Mouse (Mus musculus) liver, embryonic 16.5 days (tissue): ENCODE measurements around the gene Nol3. TPM values are rescaled to one million over a fixed set of nuclear protein-coding genes. Genes with fewer than 3 reads are reported as not detected.

Source experiments
- ATAC-seq: fragments of 200-750 bp; cut with Nextera tagmentation; 2 replicates; pipeline ENCODE4 v1.8.0; 2017; ENCODE audit warnings: low read depth, mild to moderate bottlenecking, moderate number of reproducible peaks, moderate library complexity
- H3K27ac ChIP-seq: fragments of 300-500 bp; sonication (generic); 2 replicates; pipeline ENCODE4 v1.5.1; 2014; ENCODE audit warnings: mild to moderate bottlenecking, low read length
- H3K27me3 ChIP-seq: fragments of 300-500 bp; sonication (generic); 2 replicates; pipeline ENCODE4 v1.6.1; 2014; ENCODE audit warnings: low read depth, low read length, mixed read lengths; ENCODE audit not compliant: control insufficient read depth, insufficient read depth
- H3K36me3 ChIP-seq: fragments of 300-500 bp; sonication (generic); 2 replicates; pipeline ENCODE4 v1.6.1; 2014; ENCODE audit warnings: mild to moderate bottlenecking; ENCODE audit not compliant: control insufficient read depth, insufficient read depth
- H3K4me1 ChIP-seq: fragments of 300-500 bp; sonication (generic); 2 replicates; pipeline ENCODE4 v1.6.1; 2014; ENCODE audit warnings: low read depth, low read length, mixed read lengths; ENCODE audit not compliant: control insufficient read depth
- H3K4me2 ChIP-seq: fragments of 300-500 bp; sonication (generic); 2 replicates; pipeline ENCODE4 v1.6.1; 2014; ENCODE audit warnings: low read depth, low read length, mixed read lengths
- H3K4me3 ChIP-seq: fragments of 300-500 bp; sonication (generic); 2 replicates; pipeline ENCODE4 v1.5.1; 2014; ENCODE audit warnings: low read depth, mild to moderate bottlenecking, low read length
- H3K9ac ChIP-seq: fragments of 300-500 bp; sonication (generic); 2 replicates; pipeline ENCODE4 v1.6.1; 2014; ENCODE audit warnings: low read depth, low read length
- H3K9me3 ChIP-seq: fragments of 300-500 bp; sonication (generic); replicated peaks from 2 replicates; pipeline ENCODE4 v1.6.1; 2016; ENCODE audit warnings: low read length; ENCODE audit not compliant: control insufficient read depth
- WGBS: fragments of 180-500 bp; shearing (Covaris S2); extraction: QIAGEN DNeasy Blood & Tissue Kit; methylation state at CpG from one replicate; pipeline ENCODE4 v1.1.7; 2014; ENCODE audit not compliant: insufficient replicate concordance; 5-methylcytosine and 5-hydroxymethylcytosine counted together
- polyA plus RNA-seq: library from polyadenylated mRNA; unstranded; fragments of >200 nt; fragmentation: Nextera tagmentation; extraction: Ambion mirVana; gene quantifications from 2 replicates; pipeline ENCODE4 v1.2.1, GENCODE M21; 2015

Nol3 gene
- polyA plus RNA-seq, 1 experiment from 2014 or later = 0.19 TPM

DNA sequence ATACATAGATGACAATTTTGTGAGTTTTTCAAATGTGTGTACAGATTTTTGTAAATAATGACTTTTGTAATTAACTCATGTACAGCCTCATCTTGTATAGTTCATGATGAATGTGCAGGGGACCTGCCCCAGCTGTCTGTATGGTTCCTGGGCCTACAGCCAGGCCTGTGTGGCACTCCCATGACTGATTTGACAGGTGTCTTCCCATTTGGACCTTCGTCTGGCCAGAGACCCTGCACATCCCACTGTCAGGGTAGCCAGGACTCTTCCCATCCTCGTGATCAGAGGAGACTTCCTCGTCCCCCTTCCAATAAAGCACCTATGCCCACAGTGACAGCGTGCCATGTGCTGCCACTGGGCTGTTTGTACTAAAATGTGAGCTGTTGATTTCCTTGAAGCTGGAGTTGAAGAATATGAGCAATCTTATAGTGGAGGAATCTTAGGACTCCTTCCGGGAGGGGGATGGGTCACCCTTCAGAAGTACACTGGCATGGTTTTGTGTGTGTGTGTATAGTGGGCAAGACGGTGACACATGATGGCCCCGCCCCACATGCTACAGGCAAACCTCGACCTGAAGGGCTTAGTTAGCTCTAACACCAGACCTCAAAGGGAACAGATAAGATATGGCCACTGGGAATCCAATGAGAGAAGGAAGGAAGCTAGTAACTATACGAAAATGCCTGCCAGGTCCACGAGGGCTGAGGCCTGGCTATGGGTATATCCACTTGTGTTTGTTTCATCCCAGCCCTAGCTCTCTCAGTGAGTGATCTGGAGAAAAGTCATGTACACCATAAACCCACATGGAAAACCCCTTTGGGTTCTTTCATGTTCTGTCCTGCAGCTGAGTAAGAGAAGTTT is 23.0 kb upstream of the Nol3 start:
- no peak overlapping the region for H3K27ac ChIP-seq
- no peaks in the 10 kb centered on the region for H3K27me3 ChIP-seq
- no peak overlapping the region for H3K4me2 ChIP-seq

DNA sequence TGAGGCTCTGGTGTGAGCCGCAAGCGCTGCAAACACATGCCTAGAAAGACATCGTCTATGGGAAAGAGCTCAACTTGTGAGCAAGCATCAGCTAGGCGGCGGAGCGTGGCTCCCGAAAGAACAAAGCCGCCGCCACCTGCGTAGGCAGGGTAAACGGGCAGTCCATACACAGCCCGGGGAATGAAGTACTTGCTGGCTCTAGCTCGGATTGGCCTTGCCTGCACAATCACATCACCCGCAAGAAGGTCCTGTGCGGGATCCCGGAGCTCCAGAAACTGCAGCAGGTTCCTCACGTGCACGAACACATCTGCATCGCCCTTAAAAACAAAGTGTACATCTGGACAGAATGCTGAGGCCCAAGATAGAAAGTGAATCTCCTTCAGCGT is 22.2 kb upstream of the Nol3 start:
- peak overlapping the region; percentile 76 for H3K4me3 ChIP-seq
- H3K36me3 ChIP-seq = peaks cover 33% of the 10 kb centered on the region
- no peak overlapping the region for H3K27ac ChIP-seq
- WGBS = 52% methylated on average over 20 of the region's 20 CpGs
- H3K9ac ChIP-seq = no peak overlapping the region
- H3K4me2 ChIP-seq = peak overlapping the region; percentile 100
- peaks cover 31% of the 10 kb centered on the region for H3K4me1 ChIP-seq
- H3K9me3 ChIP-seq = no peaks in the 10 kb centered on the region
- no peak for ATAC-seq
- peaks cover 8% of the 10 kb centered on the region for H3K27me3 ChIP-seq

More for the DNA sequence above, 23.0 kb upstream of the Nol3 start:
- ATAC-seq = no peak
- Histone ChIP-seq H3K36me3 (peaks cover 40% of the 10 kb centered on the region), H3K4me3 (no peak overlapping the region), H3K4me1 (peaks cover 31% of the 10 kb centered on the region), H3K9ac (no peak overlapping the region), H3K9me3 (no peaks in the 10 kb centered on the region)
- 55% methylated on average over 10 of the region's 10 CpGs for WGBS

DNA sequence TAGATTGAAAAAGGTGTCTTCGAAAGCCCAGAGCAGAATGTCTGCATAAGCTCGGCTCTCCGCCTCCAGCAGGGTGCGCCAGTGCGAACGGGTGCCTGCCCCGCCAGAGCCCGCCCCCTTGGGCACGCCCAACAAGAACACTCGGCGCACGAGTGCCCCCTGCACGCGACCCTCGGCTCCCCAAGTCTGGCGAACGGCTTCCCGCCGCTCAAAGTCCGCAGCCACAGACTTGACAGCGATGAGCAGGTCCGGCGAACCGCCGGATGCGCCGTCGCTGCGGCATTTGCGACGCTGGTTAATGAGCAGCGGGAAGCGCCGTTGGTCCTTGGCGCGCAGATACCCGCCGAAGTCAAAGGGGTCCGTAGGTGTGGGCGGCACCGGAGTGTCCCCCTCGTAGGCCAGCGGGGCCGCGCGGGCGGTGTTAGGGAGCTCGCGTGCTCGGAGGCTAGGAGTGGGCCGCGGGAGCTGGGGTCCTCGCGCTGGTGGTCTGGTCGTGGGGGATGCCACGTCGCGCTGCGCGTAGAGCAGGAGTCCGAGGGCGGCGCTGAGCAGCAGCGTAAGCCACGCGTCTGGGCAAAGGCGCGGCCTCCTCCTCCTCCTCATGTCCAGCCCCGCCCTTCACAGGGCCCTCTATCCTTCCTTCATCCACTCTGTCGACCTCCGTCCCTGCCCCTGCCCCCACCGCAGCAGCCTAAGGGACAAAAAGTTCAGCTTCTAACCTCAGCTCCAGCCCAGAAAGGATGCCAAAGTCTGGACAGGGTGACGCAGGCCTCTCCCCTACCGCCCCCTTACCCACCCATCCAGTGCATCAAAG is 21.6 kb upstream of the Nol3 start:
- Histone ChIP-seq H3K27me3 (peaks cover 14% of the 10 kb centered on the region), H3K27ac (peak overlapping the region; percentile 85), H3K4me2 (peak overlapping the region; percentile 100), H3K9me3 (no peaks in the 10 kb centered on the region), H3K9ac (peak overlapping the region; percentile 62), H3K4me3 (peak overlapping the region; percentile 76), H3K36me3 (peaks cover 28% of the 10 kb centered on the region), H3K4me1 (peaks cover 37% of the 10 kb centered on the region)
- WGBS = under 1% methylated on average over 71 of the region's 74 CpGs
- ATAC-seq = peak; percentile 91

DNA sequence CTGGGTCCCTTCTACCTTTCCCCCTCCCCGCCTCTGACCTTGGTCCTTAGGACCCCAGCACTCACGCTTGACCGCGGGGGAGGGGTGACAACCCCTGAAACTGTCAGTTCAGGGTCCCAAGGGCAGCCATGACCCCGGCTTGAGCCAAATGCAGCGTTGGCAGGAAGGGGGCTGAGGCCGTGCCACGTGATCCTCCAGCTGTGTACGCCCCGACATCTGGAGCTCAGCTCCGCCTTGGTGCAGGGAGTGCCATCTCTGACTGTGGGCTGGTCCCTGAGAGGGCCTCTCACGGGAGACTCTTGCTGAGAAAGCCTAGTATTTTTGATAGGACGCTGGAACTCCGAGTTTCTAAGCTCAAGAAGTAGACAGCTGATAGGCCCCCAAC is 21.0 kb upstream of the Nol3 start, which contains the start of gene B3gnt9:
B3gnt9 (minus strand) TSS at position 188 of the 385 bp plus-strand sequence.
- Histone ChIP-seq H3K27me3 (peaks cover 20% of the 10 kb centered on the region), H3K27ac (peak within 1 kb of the TSS; percentile 85), H3K9ac (peak within 1 kb of the TSS; percentile 62), H3K4me1 (peaks cover 43% of the 10 kb centered on the region), H3K4me2 (peak within 1 kb of the TSS; percentile 100), H3K36me3 (peaks cover 23% of the 10 kb centered on the region), H3K4me3 (peak within 1 kb of the TSS; percentile 76), H3K9me3 (no peaks in the 10 kb centered on the region)
- ATAC-seq = peak; percentile 90
- WGBS = 1% methylated on average over 13 of the region's 14 CpGs

DNA sequence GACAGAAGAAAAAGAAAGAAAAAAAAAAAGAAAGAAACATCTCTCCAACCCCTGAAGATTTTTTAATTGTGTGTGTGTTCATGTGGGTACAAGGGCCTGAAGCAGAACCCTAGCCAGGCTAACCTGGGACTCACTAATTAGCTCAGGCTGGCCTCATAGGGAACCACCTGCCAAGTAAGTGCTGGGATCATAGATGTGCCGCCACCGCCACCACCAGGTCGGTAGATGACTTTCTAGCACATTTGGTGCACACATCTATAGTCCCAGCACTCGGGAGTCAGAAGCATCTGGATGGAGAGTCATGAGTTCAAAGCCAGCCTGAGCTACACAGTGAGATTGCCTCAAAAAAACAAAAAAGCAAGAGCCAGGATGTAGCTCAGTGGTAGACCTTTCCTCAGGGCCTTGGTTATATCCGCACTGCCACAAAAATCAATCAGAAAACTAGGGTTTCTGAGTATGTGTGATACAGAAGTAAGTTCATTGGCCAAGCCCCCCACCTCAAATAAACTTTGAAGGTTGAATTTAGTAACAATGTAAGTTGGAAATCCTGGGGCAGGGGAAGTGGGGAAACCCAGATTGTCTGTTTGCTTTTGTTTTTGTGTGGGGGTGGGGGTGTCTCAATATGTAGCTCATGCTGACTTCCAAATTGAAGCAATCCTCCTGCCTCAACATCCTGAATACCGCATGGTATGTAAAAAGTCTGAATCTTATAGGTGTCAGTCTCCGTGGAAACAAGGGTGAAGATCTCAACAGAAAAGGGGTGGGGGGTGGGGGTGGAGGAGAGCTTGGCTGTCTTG is 18.4 kb upstream of the Nol3 start:
- H3K4me2 ChIP-seq = no peak overlapping the region
- 0 out of 2 replicates have a peak, but pooled peaks cover 3% of the 10 kb centered on the region for H3K36me3 ChIP-seq
- ATAC-seq = no peak
- no peak overlapping the region for H3K9ac ChIP-seq
- no peak overlapping the region for H3K4me3 ChIP-seq
- no peak overlapping the region for H3K27ac ChIP-seq
- H3K27me3 ChIP-seq = peaks cover 21% of the 10 kb centered on the region
- H3K9me3 ChIP-seq = no peaks in the 10 kb centered on the region
- peaks cover 50% of the 10 kb centered on the region for H3K4me1 ChIP-seq
- WGBS = 64% methylated on average over 7 of the region's 7 CpGs

DNA sequence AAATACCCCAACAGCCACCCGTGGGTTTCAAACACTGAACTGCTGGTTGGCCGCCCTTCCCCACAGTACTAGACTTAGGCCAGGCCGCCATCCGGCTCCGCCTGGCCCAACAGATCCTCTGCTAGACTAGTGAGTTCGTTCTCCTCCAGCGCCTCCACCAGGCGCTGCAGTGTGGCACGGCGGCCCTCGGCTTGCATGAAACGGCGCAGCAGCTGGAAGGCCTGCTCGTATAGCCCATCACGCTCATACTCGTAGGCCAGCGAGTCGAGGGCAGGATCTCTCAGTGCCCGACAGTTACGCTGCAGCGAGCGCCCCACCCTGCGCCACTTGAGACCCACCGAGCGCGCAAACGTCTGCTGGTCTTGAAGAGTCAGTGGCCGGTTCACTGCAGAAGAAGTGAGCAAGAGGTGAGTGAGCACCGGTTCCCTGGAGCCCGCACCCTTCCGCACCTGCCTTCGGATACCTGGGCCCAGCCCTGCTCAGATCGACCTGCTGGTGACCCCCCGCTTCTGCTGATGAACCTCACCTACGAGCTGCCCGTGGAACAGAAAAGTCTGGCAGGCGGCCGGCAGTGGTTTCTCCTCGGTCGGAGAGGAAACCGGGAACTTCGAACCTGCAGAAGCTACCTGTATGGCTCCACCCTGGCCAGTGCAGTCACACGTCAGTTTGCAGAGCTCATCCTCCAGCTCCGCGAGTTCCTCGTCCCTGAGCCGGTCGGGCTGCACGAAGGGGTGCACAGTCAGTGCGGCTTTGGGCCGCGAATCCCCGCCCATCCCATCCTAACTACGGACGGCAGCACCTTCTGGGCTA is 16.8 kb upstream of the Nol3 start:
- peak overlapping the region; percentile 69 for H3K4me2 ChIP-seq
- WGBS = 15% methylated on average over 55 of the region's 55 CpGs
- no peak overlapping the region for H3K9ac ChIP-seq
- H3K27ac ChIP-seq = no peak overlapping the region
- peaks cover 45% of the 10 kb centered on the region for H3K4me1 ChIP-seq
- H3K9me3 ChIP-seq = no peaks in the 10 kb centered on the region
- no peak for ATAC-seq
- H3K4me3 ChIP-seq = peak overlapping the region; percentile 48
- H3K36me3 ChIP-seq = no peaks in the 10 kb centered on the region
- peaks cover 27% of the 10 kb centered on the region for H3K27me3 ChIP-seq

DNA sequence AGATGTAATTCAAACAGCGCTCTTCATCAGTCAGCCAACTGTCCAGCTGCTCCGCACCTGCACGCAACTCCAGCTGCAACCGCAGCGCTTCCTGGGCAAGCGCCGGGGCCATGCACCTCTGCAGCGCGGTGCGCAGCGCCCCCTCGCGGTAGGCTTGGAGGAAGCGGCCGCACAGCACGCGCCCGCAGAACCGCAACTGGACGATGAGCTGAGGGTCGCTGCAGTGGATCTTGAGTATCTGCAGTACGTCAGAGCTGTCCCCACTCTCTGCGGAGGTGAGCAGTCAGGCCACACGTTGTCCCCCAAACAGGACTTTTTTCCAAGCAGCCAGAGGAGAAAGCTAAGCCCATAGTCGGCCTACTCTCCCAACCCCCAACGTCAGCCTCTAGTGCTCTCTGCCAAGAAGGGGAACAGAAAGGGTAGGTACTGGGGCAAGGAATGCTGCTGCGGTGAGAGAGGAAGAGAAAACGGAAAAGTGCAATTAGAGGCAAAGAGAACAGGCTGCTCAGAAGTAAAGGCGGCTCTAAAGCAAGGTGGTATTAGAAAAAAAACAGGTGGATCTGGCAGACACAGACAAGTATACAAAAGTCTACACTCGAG is 16.1 kb upstream of the Nol3 start:
- peaks cover 27% of the 10 kb centered on the region for H3K27me3 ChIP-seq
- no peak overlapping the region for H3K27ac ChIP-seq
- H3K9ac ChIP-seq = no peak overlapping the region
- H3K36me3 ChIP-seq = no peaks in the 10 kb centered on the region
- H3K4me3 ChIP-seq = peak overlapping the region; percentile 48
- peaks cover 43% of the 10 kb centered on the region for H3K4me1 ChIP-seq
- peak overlapping the region; percentile 69 for H3K4me2 ChIP-seq
- 3% methylated on average over 30 of the region's 30 CpGs for WGBS
- ATAC-seq = no peak
- no peaks in the 10 kb centered on the region for H3K9me3 ChIP-seq
